Mouse (Mus musculus): ENCODE measurements around the gene Cct5. TPM values are rescaled to one million over a fixed set of nuclear protein-coding genes. Genes with fewer than 3 reads are reported as not detected.
A peak's percentile ranks its signal among the peaks of the same experiment; 100 is the strongest.

Gene Cct5
- polyA plus RNA-seq, 1 experiment from 2014 or later = 504 TPM

DNA sequence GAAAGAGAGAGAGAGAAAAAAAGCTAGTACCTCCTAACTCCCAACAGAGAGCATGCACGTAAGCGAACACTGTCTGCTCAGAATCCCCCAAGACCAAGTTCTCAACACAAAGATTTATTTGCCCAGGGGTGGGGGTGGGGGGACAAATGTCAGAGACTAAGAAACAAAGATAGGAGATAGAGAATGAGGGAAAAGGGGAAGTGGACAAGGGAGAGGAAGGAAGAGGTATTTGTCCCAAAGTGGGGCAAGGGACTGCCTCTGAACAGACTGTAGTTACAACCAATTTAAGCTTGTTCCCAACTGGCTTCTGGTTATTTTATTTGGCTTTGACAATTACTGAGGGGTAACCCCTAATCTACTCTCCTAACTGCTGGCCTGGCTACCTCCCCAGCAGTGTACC lies 46.7 kb downstream of the Cct5 start:
- H3K9me3 ChIP-seq = no peaks in the 10 kb centered on the region
- WGBS = 82% methylated on average over 2 of the region's 2 CpGs
- H3K9ac ChIP-seq = no peak overlapping the region
- no peak overlapping the region for H3K27ac ChIP-seq
- no peaks in the 10 kb centered on the region for H3K36me3 ChIP-seq (replicated peaks)
- ATAC-seq (replicated peaks) = no peak
- no peak overlapping the region for H3K4me2 ChIP-seq
- H3K27me3 ChIP-seq (replicated peaks) = no peaks in the 10 kb centered on the region
- H3K4me3 ChIP-seq = no peak overlapping the region
- H3K4me1 ChIP-seq = no peaks in the 10 kb centered on the region

DNA sequence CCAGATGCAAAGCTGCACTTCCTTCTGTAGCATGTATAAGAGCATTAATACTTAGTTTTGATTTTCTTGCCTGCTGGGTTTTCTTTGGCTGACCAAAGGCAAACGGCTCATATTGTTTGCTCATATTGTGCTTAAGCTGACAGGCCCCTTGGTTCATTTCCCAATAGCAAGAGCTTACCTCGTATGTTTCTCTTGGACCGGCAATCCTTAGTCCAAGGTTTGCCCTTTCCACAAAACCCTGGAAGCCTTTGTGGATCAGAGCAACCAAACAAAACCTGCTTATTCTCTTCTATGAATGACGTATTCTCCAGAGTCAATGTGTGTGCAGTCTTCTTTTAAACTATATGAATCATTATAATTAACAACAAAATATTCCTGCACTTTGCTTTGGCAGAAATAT lies 51.2 kb downstream of the Cct5 start:
- no peaks in the 10 kb centered on the region for H3K4me1 ChIP-seq
- H3K4me2 ChIP-seq = no peak overlapping the region
- 76% methylated on average over 4 of the region's 4 CpGs for WGBS
- H3K36me3 ChIP-seq (replicated peaks) = no peaks in the 10 kb centered on the region
- no peaks in the 10 kb centered on the region for H3K9me3 ChIP-seq
- no peak overlapping the region for H3K4me3 ChIP-seq
- no peaks in the 10 kb centered on the region for H3K27me3 ChIP-seq (replicated peaks)
- no peak overlapping the region for H3K27ac ChIP-seq
- no peak for ATAC-seq (replicated peaks)
- no peak overlapping the region for H3K9ac ChIP-seq

DNA sequence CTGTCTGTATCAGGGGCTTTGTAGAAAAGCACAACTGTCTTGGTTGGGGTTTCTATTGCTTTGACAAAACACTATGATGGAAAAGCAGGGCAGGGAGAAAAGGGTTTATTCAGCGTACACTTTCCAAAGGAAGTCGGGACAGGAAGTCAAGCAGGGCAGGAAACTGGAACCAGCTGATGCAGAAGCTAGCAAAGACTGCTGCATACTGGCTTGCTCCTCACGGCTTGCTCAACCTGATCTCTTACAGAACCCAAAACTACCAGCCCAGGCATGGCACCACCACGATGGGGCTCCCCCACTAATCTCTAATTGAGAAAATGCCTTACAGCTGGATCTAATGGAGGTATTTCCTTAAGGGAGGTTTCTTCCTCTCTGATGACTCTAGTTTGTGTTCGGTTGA lies 54.2 kb downstream of the Cct5 start:
- no peak for ATAC-seq (replicated peaks)
- Histone ChIP-seq H3K9me3 (no peaks in the 10 kb centered on the region), H3K4me1 (peaks cover 3% of the 10 kb centered on the region), H3K27me3 (replicated peaks) (no peaks in the 10 kb centered on the region), H3K4me3 (no peak overlapping the region), H3K27ac (no peak overlapping the region), H3K36me3 (replicated peaks) (no peaks in the 10 kb centered on the region), H3K4me2 (no peak overlapping the region), H3K9ac (no peak overlapping the region)
- 77% methylated on average over 5 of the region's 5 CpGs for WGBS

DNA sequence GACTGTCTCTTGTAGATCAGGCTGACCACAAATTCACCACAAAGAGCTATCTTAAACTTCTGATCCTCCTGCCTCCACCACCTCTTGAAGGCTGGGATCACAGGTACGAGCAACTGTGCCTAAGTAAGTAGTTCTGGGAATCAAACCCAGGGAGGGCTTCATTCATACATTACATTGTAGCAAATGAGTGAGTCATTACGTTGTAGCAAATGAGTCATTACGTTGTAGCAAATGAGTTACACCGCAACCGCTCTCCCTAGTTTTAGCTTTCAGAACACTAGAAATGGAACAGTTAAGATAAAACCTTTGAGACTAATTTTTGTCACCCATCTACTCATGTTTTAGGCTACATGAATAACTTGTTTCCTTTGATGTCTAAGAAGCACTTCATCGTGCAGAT lies 55.3 kb downstream of the Cct5 start:
- Histone ChIP-seq H3K27ac (no peak overlapping the region), H3K9me3 (no peaks in the 10 kb centered on the region), H3K4me1 (peaks cover 9% of the 10 kb centered on the region), H3K4me2 (no peak overlapping the region), H3K9ac (no peak overlapping the region), H3K4me3 (no peak overlapping the region), H3K27me3 (replicated peaks) (no peaks in the 10 kb centered on the region), H3K36me3 (replicated peaks) (no peaks in the 10 kb centered on the region)
- no peak for ATAC-seq (replicated peaks)
- WGBS = 87% methylated on average over 6 of the region's 6 CpGs

DNA sequence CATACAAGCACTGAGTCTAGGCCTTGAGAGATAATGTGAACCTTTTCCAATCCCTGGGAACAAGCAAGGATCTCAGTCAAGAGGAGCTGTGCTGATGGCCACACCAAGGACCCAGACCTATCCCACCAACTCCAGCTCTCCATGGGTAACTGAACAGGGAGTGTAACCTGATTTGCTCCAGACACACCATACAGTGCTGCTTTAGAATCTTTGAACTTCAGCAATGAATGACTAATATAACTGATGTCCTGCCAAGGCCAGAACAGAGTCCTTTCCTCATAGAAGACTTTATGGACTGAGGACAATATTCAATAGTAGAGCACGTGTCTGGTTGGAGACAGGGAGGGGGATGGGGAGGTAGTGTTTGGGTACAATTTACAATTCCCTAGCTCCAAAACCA lies 56.5 kb downstream of the Cct5 start:
- Histone ChIP-seq H3K4me3 (no peak overlapping the region), H3K4me2 (no peak overlapping the region), H3K27ac (no peak overlapping the region), H3K9ac (no peak overlapping the region), H3K27me3 (replicated peaks) (no peaks in the 10 kb centered on the region), H3K36me3 (replicated peaks) (no peaks in the 10 kb centered on the region), H3K9me3 (no peaks in the 10 kb centered on the region), H3K4me1 (peaks cover 9% of the 10 kb centered on the region)
- WGBS = 85% methylated on average over 1 of the region's 1 CpGs
- no peak for ATAC-seq (replicated peaks)

DNA sequence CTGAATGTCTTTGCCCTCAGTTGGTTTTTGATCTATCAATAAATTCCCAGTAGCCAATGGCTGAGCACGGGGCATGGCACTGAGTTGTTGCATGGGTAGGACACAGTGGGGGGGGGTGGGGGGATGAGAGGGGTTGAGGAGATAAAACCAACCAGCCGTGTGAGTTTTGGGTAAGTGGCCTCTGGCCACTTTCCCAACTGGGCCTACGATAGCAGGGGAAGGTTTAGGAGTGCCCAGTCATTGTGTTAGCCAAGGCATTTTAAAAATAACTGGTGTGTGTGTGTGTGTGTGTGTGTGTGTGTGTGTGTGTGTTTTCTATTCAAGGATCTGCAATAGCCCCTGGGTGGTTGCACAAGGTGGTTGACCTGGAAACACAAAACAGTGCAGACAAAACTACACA lies 58.4 kb downstream of the Cct5 start:
- Histone ChIP-seq H3K9me3 (no peaks in the 10 kb centered on the region), H3K27me3 (replicated peaks) (no peaks in the 10 kb centered on the region), H3K9ac (no peak overlapping the region), H3K36me3 (replicated peaks) (no peaks in the 10 kb centered on the region), H3K4me2 (no peak overlapping the region), H3K27ac (no peak overlapping the region), H3K4me1 (peaks cover 9% of the 10 kb centered on the region), H3K4me3 (no peak overlapping the region)
- ATAC-seq (replicated peaks) = no peak
- 9% methylated on average over 3 of the region's 3 CpGs for whole genome bisulfite sequencing

DNA sequence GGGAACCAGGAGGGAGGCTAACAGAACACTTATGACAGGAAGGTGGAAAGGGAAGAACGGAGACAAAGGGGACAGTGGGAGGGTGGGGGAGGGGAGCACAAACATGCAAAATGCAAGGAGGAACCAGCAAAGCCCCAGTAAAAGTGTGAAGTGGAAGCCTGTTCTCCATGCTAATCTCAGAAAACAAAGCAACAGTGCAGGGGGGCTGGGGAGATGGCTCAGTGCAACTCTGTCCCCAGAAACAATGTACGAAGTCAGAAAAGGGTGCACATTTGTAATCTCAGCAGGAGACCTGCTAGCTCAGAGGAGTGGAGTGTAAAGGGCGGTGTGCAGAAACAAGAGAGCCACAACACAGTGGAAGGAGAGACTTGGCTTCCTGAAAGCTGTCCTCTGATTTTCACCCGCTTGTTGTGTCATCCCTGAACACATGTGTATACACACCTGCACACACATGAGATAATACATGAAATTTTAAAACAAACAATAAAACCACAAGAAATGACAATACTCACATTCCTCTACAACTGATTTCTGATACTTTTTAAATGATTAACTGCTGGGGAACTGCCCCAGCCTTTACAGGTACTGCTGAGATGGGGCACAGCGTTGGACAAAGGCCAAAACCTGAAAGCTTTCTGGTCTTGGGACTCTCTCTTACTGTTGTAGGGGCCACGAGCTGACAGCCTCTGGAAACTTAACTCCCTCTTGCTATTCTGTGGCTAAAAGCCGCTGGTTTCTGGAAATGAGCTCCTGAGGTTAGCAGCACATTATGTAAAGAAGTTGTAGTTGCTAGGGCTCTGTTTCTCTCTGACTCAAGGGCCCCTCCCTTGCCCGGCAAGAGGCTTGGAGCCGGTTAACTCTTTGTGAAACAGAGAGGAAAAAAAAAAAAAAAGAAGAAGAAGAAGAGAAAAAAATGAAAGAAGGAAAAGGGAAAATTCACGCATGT lies 59.3 kb downstream of the Cct5 start:
- Histone ChIP-seq H3K9ac (no peak overlapping the region), H3K27me3 (replicated peaks) (no peaks in the 10 kb centered on the region), H3K36me3 (replicated peaks) (no peaks in the 10 kb centered on the region), H3K4me2 (no peak overlapping the region; the same call in 1 of the 2 replicates), H3K9me3 (no peaks in the 10 kb centered on the region), H3K4me3 (no peak overlapping the region), H3K27ac (no peak overlapping the region), H3K4me1 (peaks cover 9% of the 10 kb centered on the region)
- WGBS = 8% methylated on average over 10 of the region's 10 CpGs
- peak; percentile 29; the same call in 1 of the 2 replicates for ATAC-seq (replicated peaks)

Other genes with a start within 250 kb of the Cct5 start
- 0.65 and 1.1 TPM in 2 replicates for gene Ankrd33b, start 234.1 kb downstream of the Cct5 start, polyA plus RNA-seq (2015; fragmentation: Nextera tagmentation; extraction: Ambion mirVana)
- gene Ropn1l, start 148.1 kb downstream of the Cct5 start, polyA plus RNA-seq (2015; fragmentation: Nextera tagmentation; extraction: Ambion mirVana) = 1.6 and 1.9 TPM in 2 replicates
- 86.5 and 96.9 TPM in 2 replicates for gene March6, start 70.8 kb downstream of the Cct5 start, polyA plus RNA-seq (2015; fragmentation: Nextera tagmentation; extraction: Ambion mirVana)
- 14.3 and 15.7 TPM in 2 replicates for gene Cmbl, start 36.4 kb downstream of the Cct5 start, polyA plus RNA-seq (2015; fragmentation: Nextera tagmentation; extraction: Ambion mirVana)
- gene Fam173b, start within 50 bp of the Cct5 start, polyA plus RNA-seq (2015; fragmentation: Nextera tagmentation; extraction: Ambion mirVana) = 9.2 and 10.6 TPM in 2 replicates